ENCODE assay signal across 8 mouse cellular contexts in the genomic region with DNA sequence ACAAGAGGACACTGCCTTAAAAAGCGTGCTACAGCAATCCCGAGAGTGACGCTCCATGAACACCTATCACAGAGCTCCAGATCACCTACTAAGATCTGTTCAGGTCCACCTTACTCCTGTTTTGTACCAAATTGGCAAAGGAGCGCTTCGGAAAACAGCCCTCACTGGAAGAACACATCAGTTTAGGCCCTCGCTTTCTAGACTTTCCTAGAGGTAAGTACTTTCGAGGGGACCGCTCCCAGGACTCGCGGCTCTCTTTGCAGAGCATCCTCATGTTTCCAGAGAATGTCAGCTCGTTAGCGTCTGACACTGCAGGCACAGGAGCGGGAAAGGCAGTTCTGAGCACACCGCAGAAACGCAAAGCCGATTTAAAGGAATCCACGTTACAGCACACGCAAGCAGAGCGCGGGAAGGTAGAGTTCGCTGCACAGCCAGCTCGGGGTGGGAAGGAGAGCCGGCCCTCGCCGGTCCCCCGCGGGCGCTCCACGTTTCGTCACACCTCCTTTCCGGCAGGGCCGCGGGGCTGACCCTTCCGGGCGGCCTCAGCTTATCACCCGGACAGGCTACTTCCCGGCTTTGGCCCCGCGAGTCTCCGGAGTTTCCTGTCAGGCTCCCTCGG. TPM values are rescaled to one million over a fixed set of nuclear protein-coding genes. Genes with fewer than 3 reads are reported as not detected.
DNase-seq lines count a peak whose midpoint lies in the region; ATAC-seq and TF ChIP-seq lines count a peak whose summit lies in the region.

A gene (plus strand): TSS at position 51 of the 619 bp plus-strand sequence.

- H3K4me1 ChIP-seq in heart, embryonic 14.5 days (ENCODE audit: control insufficient read depth in 2 of 2, insufficient read depth in 2 of 2, low read length in 2 of 2): peaks cover 2 to 19% of the 10 kb centered on the region in 2 experiments; a peak in 3 of 4 replicates
- H3K4me1 ChIP-seq in midbrain, postnatal 0 days (ENCODE audit: insufficient read depth, low read length): no peaks in the 10 kb centered on the region

- H3K27ac ChIP-seq in heart, embryonic 14.5 days (replicated peaks in 1 of 2; ENCODE audit: control insufficient read depth in 1 of 2, insufficient read depth in 1 of 2, low read depth in 2 of 2, low read length in 2 of 2): peak within 1 kb of the TSS; percentile 78 to 80
- peak within 1 kb of the TSS; percentile 86 for H3K27ac ChIP-seq in midbrain, postnatal 0 days (ENCODE audit: low read depth, low read length)

- H3K4me3 ChIP-seq in heart, embryonic 14.5 days (ENCODE audit: control insufficient read depth in 1 of 2, insufficient read depth in 1 of 2, low read depth in 1 of 2, low read length in 2 of 2): peak within 1 kb of the TSS; percentile 91 to 94
- peak within 1 kb of the TSS; percentile 96 for H3K4me3 ChIP-seq in midbrain, postnatal 0 days (ENCODE audit: low read depth, low read length)

- 0 out of 2 replicates have a peak, but pooled peaks have one; percentile 0 for ATAC-seq in cerebellum, adult (ENCODE audit: insufficient number of reproducible peaks, low FRiP score, low TSS enrichment)
- ATAC-seq in heart, embryonic 14.5 days (ENCODE audit: insufficient number of reproducible peaks, insufficient read depth, low FRiP score, low read depth): peak; percentile 49
- peak; percentile 53 for ATAC-seq in midbrain, postnatal 0 days (ENCODE audit: low FRiP score)

- DNase-seq in cerebellum, adult 8-10 months: no peak
- DNase-seq in urinary bladder, postnatal 14 days (ENCODE audit: low spot score): peak; percentile 3
- DNase-seq in urinary bladder, adult 18-20 months (ENCODE audit: low spot score in 2 of 2): no peak
- peak in 1 of 2 experiments; percentile 14 for DNase-seq in left cerebral cortex, adult 8-10 months (ENCODE audit: low spot score in 2 of 2)
- DNase-seq in midbrain, postnatal 0 days (ENCODE audit: low spot score): peak; percentile 54
- no peak for DNase-seq in cerebellum, adult 9-10 months

- WGBS in heart, embryonic 14.5 days: under 1% methylated on average over 39 of the region's 41 CpGs
- WGBS in midbrain, postnatal 0 days: under 1% methylated on average over 41 of the region's 41 CpGs

- H3K9ac ChIP-seq in heart, embryonic 14.5 days (ENCODE audit: low read length): peak within 1 kb of the TSS; percentile 93
- H3K9ac ChIP-seq in midbrain, postnatal 0 days (replicated peaks; ENCODE audit: low read length, poor library complexity, severe bottlenecking): peak within 1 kb of the TSS; percentile 97

- no peaks in the 10 kb centered on the region for H3K36me3 ChIP-seq in heart, embryonic 14.5 days (ENCODE audit: control insufficient read depth, insufficient read depth, low read length)
- H3K36me3 ChIP-seq in midbrain, postnatal 0 days (ENCODE audit: insufficient read depth, low read length): no peaks in the 10 kb centered on the region

- TF ChIP-seq CTCF in midbrain, postnatal 0 days (IDR thresholded peaks at IDR 0.05): no peak

- H3K4me2 ChIP-seq in heart, embryonic 14.5 days (ENCODE audit: low read length): peak within 1 kb of the TSS; percentile 79
- H3K4me2 ChIP-seq in midbrain, postnatal 0 days (ENCODE audit: low read depth, low read length, poor library complexity, severe bottlenecking): peak within 1 kb of the TSS; percentile 85

- no peaks in the 10 kb centered on the region for H3K27me3 ChIP-seq in heart, embryonic 14.5 days (ENCODE audit: control insufficient read depth, insufficient read depth, low read length)
- no peaks in the 10 kb centered on the region for H3K27me3 ChIP-seq in midbrain, postnatal 0 days (ENCODE audit: insufficient read depth, low read length)

- H3K9me3 ChIP-seq in heart, embryonic 14.5 days (ENCODE audit: control insufficient read depth, low read length): no peaks in the 10 kb centered on the region
- H3K9me3 ChIP-seq in midbrain, postnatal 0 days (ENCODE audit: low read length): no peaks in the 10 kb centered on the region

RNA-seq across cellular contexts. Expression of the gene that starts here (rescaled TPM):
- 26.0 and 26.5 TPM in 2 replicates for polyA plus RNA-seq in heart, embryonic 14.5 days (2014; fragmentation: Nextera tagmentation; extraction: Ambion mirVana)
- 10 to 100 TPM; 30.3 to 33.7 (median 30.9) TPM for total RNA-seq in left cerebral cortex, adult 8-10 months (2022)
- total RNA-seq in midbrain, postnatal 0 days (2014; rRNA removed): 22.6 and 27.9 TPM in 2 replicates
- 20.1 and 22.7 TPM in 2 replicates for polyA plus RNA-seq in midbrain, postnatal 0 days (2015; fragmentation: Nextera tagmentation; extraction: Ambion mirVana)

Comparison
In these comparisons a context has a peak if more than half of its experiments do, and no peak if none do; other contexts are left out.
1. DNase-seq: peak in urinary bladder, postnatal 14 days (single experiment) and midbrain, postnatal 0 days (single experiment); none in cerebellum, adult 8-10 months (single experiment), urinary bladder, adult 18-20 months (0 of 2) and cerebellum, adult 9-10 months (single experiment).
2. ATAC-seq: peak in every context shown above with its lines; median percentile 53 in midbrain, postnatal 0 days; 49 in heart, embryonic 14.5 days; 0 in cerebellum, adult.